Comparison of ENCODE assay signal across 8 mouse cellular contexts in the genomic region with DNA sequence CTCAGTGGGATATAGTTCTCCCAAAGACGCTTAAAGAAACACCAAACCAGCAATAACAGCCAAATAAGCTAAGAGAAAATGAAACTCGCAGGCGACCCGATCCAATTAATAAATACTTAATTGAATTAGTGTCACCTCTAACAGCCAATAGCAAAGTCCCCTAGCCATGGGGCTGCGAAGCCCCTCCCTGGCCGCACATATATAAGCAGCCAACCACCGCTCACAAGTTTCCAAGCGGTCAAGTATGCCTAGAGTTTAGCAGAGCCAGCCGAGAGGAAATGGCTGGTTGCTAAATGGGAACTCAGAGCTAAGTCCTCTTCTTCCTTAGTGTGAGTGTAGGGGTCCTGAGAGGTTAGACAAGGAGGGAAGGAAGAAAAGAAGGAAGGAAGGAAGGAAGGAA. TPM values are rescaled to one million over a fixed set of nuclear protein-coding genes. Genes with fewer than 3 reads are reported as not detected.
DNase-seq lines count a peak whose midpoint lies in the region; ATAC-seq and TF ChIP-seq lines count a peak whose summit lies in the region.

A gene (plus strand): TSS at position 252 of the 400 bp plus-strand sequence.

- H3K27me3 ChIP-seq in kidney, postnatal 0 days (ENCODE audit: insufficient read depth, low read length), result peaks cover 78% of the 10 kb centered on the region
- H3K27me3 ChIP-seq in cerebellum, adult 2 months (ENCODE audit: control insufficient read depth, insufficient read depth, low read length), result no peaks in the 10 kb centered on the region
- peaks cover 96% of the 10 kb centered on the region for H3K27me3 ChIP-seq in hindbrain, embryonic 10.5 days (ENCODE audit: insufficient read depth, poor library complexity, severe bottlenecking)
- H3K27me3 ChIP-seq in midbrain, embryonic 11.5 days (ENCODE audit: control insufficient read depth, insufficient read depth, low read length), result peaks cover 79% of the 10 kb centered on the region

- peak within 1 kb of the TSS; percentile 40 for H3K4me3 ChIP-seq in kidney, postnatal 0 days (replicated peaks; ENCODE audit: low read depth, low read length)
- H3K4me3 ChIP-seq in cerebellum, adult 2 months (replicated peaks; ENCODE audit: insufficient read depth, low read depth, low read length), result peak within 1 kb of the TSS; percentile 54
- peak within 1 kb of the TSS; percentile 50 for H3K4me3 ChIP-seq in hindbrain, embryonic 10.5 days
- peak within 1 kb of the TSS; percentile 36 for H3K4me3 ChIP-seq in midbrain, embryonic 11.5 days (ENCODE audit: low read depth, low read length)

- H3K4me2 ChIP-seq in kidney, postnatal 0 days (ENCODE audit: low read length), result peak within 1 kb of the TSS; percentile 75
- peak within 1 kb of the TSS; percentile 42 for H3K4me2 ChIP-seq in midbrain, embryonic 11.5 days

- TF ChIP-seq CTCF in kidney, postnatal 0 days (IDR thresholded peaks at IDR 0.05; ENCODE audit: low read depth), result no peak
- no peak for TF ChIP-seq CTCF in cerebellum, adult 2 months (IDR thresholded peaks at IDR 0.05; ENCODE audit: borderline replicate concordance, insufficient read depth, low read depth, low read length)

- H3K27ac ChIP-seq in kidney, postnatal 0 days, result no peak within 1 kb of the TSS
- peak within 1 kb of the TSS; percentile 36; the same call in 1 of the 2 replicates for H3K27ac ChIP-seq in cerebellum, adult 2 months (ENCODE audit: insufficient read depth, low read length)
- no peak within 1 kb of the TSS for H3K27ac ChIP-seq in hindbrain, embryonic 10.5 days
- no peak within 1 kb of the TSS for H3K27ac ChIP-seq in midbrain, embryonic 11.5 days (ENCODE audit: low read depth, low read length)

- WGBS in kidney, postnatal 0 days, result under 1% methylated on average over 9 of the region's 9 CpGs
- WGBS in cerebellum, adult 2 months, result under 1% methylated on average over 9 of the region's 9 CpGs
- WGBS in hindbrain, embryonic 10.5 days, result 1% methylated on average over 9 of the region's 9 CpGs
- WGBS in midbrain, embryonic 11.5 days, result under 1% methylated on average over 9 of the region's 9 CpGs

- no peak within 1 kb of the TSS for H3K9ac ChIP-seq in kidney, postnatal 0 days (ENCODE audit: low read depth, low read length)
- no peak within 1 kb of the TSS for H3K9ac ChIP-seq in midbrain, embryonic 11.5 days (ENCODE audit: low read length)

- TF ChIP-seq POLR2A in cerebellum, adult 2 months (IDR thresholded peaks at IDR 0.05; ENCODE audit: borderline replicate concordance, insufficient read depth, low read length), result peak; percentile 75; the same call in 1 of the 2 replicates

- peaks cover 3% of the 10 kb centered on the region; the same call in 1 of the 2 replicates for H3K4me1 ChIP-seq in kidney, postnatal 0 days (replicated peaks; ENCODE audit: insufficient read depth, low read length)
- no peaks in the 10 kb centered on the region for H3K4me1 ChIP-seq in cerebellum, adult 2 months (ENCODE audit: control insufficient read depth, insufficient read depth, low read length)
- H3K4me1 ChIP-seq in hindbrain, embryonic 10.5 days (replicated peaks), result peaks cover 31% of the 10 kb centered on the region
- H3K4me1 ChIP-seq in midbrain, embryonic 11.5 days (ENCODE audit: control insufficient read depth, insufficient read depth, low read length), result peaks cover 15% of the 10 kb centered on the region

- ATAC-seq in kidney, postnatal 0 days (replicated peaks; ENCODE audit: low FRiP score, low read depth), result no peak
- no peak for ATAC-seq in midbrain, embryonic 11.5 days (ENCODE audit: low FRiP score)

- H3K9me3 ChIP-seq in kidney, postnatal 0 days (replicated peaks; ENCODE audit: low read length), result no peaks in the 10 kb centered on the region
- no peaks in the 10 kb centered on the region for H3K9me3 ChIP-seq in hindbrain, embryonic 10.5 days
- H3K9me3 ChIP-seq in midbrain, embryonic 11.5 days (ENCODE audit: control insufficient read depth, low read length), result no peaks in the 10 kb centered on the region

- H3K36me3 ChIP-seq in kidney, postnatal 0 days (ENCODE audit: insufficient read depth, low read length), result no peaks in the 10 kb centered on the region
- no peaks in the 10 kb centered on the region for H3K36me3 ChIP-seq in hindbrain, embryonic 10.5 days
- H3K36me3 ChIP-seq in midbrain, embryonic 11.5 days (ENCODE audit: control insufficient read depth, insufficient read depth, low read length), result no peaks in the 10 kb centered on the region

- no peak for DNase-seq in kidney, postnatal 0 days (ENCODE audit: low spot score)
- no peak for DNase-seq in kidney, postnatal 14 days
- peak; percentile 78 to 80 for DNase-seq in cerebellum, adult 2 months
- DNase-seq in hindbrain, embryonic 10.5 days (ENCODE audit: low spot score), result no peak
- DNase-seq in midbrain, embryonic 11.5 days (ENCODE audit: low spot score, missing footprints), result peak; percentile 92
- no peak for DNase-seq in layer of hippocampus, adult 9-10 months (ENCODE audit: low spot score)
- DNase-seq in adrenal gland, adult 18-20 months (ENCODE audit: low spot score in 2 of 2), result no peak
- DNase-seq in urinary bladder, postnatal 25 days (ENCODE audit: low spot score), result no peak

RNA-seq across cellular contexts. Expression of the gene that starts here (rescaled TPM):
- polyA plus RNA-seq in kidney, postnatal 0 days (2015; fragmentation: Nextera tagmentation; extraction: Ambion mirVana), result 0.08 TPM in 1 of 2 replicates, not detected in the other
- 6.0 and 6.9 TPM in 2 replicates for polyA plus RNA-seq in cerebellum, adult 2 months (2012; rRNA removed)
- 0.10 TPM in 1 of 2 replicates, not detected in the other for polyA plus RNA-seq in hindbrain, embryonic 10.5 days (2016; fragmentation: Nextera tagmentation; extraction: Ambion mirVana)
- polyA plus RNA-seq in midbrain, embryonic 11.5 days (2014; fragmentation: Nextera tagmentation; extraction: Ambion mirVana), result 0.33 and 1.1 TPM in 2 replicates
- total RNA-seq in adrenal gland, adult 18-20 months (2021), result under 1 TPM; 0.38 to 0.56 TPM

Comparison
In these comparisons a context has a peak if more than half of its experiments do, and no peak if none do; other contexts are left out.
1. DNase-seq: peak in cerebellum, adult 2 months (2 of 2) and midbrain, embryonic 11.5 days (single experiment); none in kidney, postnatal 0 days (single experiment), kidney, postnatal 14 days (single experiment), hindbrain, embryonic 10.5 days (single experiment), layer of hippocampus, adult 9-10 months (single experiment), adrenal gland, adult 18-20 months (0 of 2) and urinary bladder, postnatal 25 days (single experiment).
2. Peak in every context shown above with its lines, with median percentiles within 50 percentile points of each other: H3K4me3 ChIP-seq.